Mouse (Mus musculus) liver, embryonic 12.5 days (tissue): Measurements from ENCODE around the gene Hnrnpf. TPM values are rescaled to one million over a fixed set of nuclear protein-coding genes. Genes with fewer than 3 reads are reported as not detected.

ENCODE experiments used
- ATAC-seq: fragments of 200-750 bp; cut with Nextera tagmentation; 2 replicates; pipeline ENCODE4 v1.8.0; 2017; ENCODE audit warnings: moderate number of reproducible peaks, mild to moderate bottlenecking, moderate library complexity
- H3K27ac ChIP-seq: fragments of 300-500 bp; sonication (generic); 2 replicates; pipeline ENCODE4 v1.5.1; 2016; ENCODE audit warnings: mild to moderate bottlenecking
- H3K27me3 ChIP-seq: fragments of 300-500 bp; sonication (generic); replicated peaks from 2 replicates; pipeline ENCODE4 v1.6.1; 2016; ENCODE audit warnings: mild to moderate bottlenecking, moderate library complexity
- H3K36me3 ChIP-seq: fragments of 300-500 bp; sonication (generic); 2 replicates; pipeline ENCODE4 v1.6.1; 2016; ENCODE audit warnings: mild to moderate bottlenecking, moderate library complexity
- H3K4me1 ChIP-seq: fragments of 300-500 bp; sonication (generic); 2 replicates; pipeline ENCODE4 v1.6.1; 2016
- H3K4me2 ChIP-seq: fragments of 300-500 bp; sonication (generic); 2 replicates; pipeline ENCODE4 v1.6.1; 2016; ENCODE audit warnings: mild to moderate bottlenecking, moderate library complexity
- H3K4me3 ChIP-seq: fragments of 300-500 bp; sonication (generic); 2 replicates; pipeline ENCODE4 v1.5.1; 2016; ENCODE audit warnings: mild to moderate bottlenecking, moderate library complexity
- H3K9ac ChIP-seq: fragments of 300-500 bp; sonication (generic); 2 replicates; pipeline ENCODE4 v1.6.1; 2016; ENCODE audit warnings: mild to moderate bottlenecking, moderate library complexity
- H3K9me3 ChIP-seq: fragments of 300-500 bp; sonication (generic); replicated peaks from 2 replicates; pipeline ENCODE4 v1.6.1; 2016; ENCODE audit warnings: mild to moderate bottlenecking, moderate library complexity
- WGBS: fragments of 180-500 bp; shearing (Covaris S2); methylation state at CpG from one replicate; pipeline ENCODE4 v1.1.7; 2016; ENCODE audit not compliant: insufficient replicate concordance; 5-methylcytosine and 5-hydroxymethylcytosine counted together
- polyA plus RNA-seq: library from polyadenylated mRNA; unstranded; fragments of >200 nt; fragmentation: Nextera tagmentation; extraction: Ambion mirVana; gene quantifications from 2 replicates; pipeline ENCODE4 v1.2.1, GENCODE M21; 2016

Hnrnpf gene
- polyA plus RNA-seq, 1 experiment from 2014 or later: 702 TPM

DNA sequence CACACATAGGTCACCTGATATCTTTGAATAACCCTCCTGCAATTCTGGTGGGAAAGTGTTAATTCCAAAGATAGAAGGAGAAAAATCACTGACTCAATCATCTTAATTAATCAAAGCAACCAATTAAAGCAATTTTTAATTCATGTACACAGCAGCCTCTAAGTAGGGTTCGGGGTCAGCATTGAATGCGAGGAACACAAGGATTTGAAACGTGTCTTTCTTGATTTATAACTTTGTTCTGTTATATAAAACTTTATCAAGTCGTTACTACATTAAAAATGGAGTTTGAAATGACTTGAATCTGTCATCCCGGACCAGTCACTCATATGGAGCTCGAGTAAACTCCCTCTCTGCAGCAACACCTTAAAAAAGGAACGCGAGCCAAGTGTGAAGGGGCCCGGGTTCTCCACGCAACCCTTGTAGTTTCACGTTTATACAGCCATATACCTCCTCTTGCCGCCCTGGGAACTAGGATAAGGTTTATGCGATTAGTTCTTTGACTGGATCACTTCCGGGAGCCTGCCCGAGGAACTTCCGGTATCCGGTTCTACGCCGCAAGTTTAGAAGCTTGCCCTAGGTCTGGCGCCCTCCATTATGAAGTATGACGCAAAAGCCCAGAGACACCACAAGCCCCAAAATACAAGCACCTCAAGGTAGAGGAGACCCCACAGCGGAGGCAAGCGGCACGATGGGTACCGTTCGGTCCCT lies 21.3 kb upstream of the Hnrnpf start:
- Histone ChIP-seq H3K27me3 (no peaks in the 10 kb centered on the region), H3K9me3 (no peaks in the 10 kb centered on the region), H3K4me2 (peak overlapping the region; percentile 86), H3K9ac (peak overlapping the region; percentile 87), H3K27ac (peak overlapping the region; percentile 100), H3K4me1 (peaks cover 46% of the 10 kb centered on the region), H3K36me3 (no peaks in the 10 kb centered on the region), H3K4me3 (peak overlapping the region; percentile 65)
- peak; percentile 84 for ATAC-seq
- 6% methylated on average over 26 of the region's 26 CpGs for WGBS

DNA sequence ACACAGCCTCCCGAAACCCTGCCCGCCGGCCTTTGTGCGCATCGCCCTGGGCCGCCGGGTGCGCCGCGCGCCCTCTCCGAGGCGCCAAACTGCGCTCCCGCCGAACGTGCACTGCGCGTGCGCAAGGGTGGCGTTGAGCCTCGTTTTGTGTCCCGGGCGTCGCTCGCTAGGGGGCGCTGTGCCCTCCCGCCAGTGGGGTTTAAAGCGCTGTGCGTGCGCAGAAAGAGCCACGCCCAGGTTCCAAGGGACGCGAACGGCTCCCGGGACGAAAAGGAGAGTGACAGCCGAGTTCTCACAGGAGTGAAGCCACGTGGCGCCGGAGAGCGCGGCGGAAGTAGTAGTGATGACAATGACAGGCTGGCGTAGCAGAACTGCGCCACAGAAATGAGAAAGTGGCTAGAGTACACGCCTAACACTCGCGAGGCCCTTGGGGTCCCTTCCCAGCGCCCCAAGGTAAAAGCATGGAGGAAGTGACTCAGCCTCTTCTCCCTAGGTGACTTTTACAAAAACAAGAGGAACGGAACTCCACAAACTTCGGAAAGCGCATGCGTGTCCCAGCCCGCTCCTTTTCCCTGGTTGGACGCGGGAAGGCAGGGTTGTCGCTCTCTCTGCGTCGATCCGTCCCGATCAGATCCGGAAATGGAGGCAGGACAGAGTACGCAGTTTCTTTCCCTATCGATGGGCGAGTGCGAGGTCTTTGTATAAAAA lies 20.6 kb upstream of the Hnrnpf start:
- Histone ChIP-seq H3K27ac (peak overlapping the region; percentile 100), H3K4me2 (peak overlapping the region; percentile 86), H3K9me3 (no peaks in the 10 kb centered on the region), H3K9ac (peak overlapping the region; percentile 87), H3K4me3 (peak overlapping the region; percentile 65), H3K27me3 (no peaks in the 10 kb centered on the region), H3K4me1 (peaks cover 52% of the 10 kb centered on the region), H3K36me3 (no peaks in the 10 kb centered on the region)
- WGBS: under 1% methylated on average over 67 of the region's 67 CpGs
- ATAC-seq: peak; percentile 91

DNA sequence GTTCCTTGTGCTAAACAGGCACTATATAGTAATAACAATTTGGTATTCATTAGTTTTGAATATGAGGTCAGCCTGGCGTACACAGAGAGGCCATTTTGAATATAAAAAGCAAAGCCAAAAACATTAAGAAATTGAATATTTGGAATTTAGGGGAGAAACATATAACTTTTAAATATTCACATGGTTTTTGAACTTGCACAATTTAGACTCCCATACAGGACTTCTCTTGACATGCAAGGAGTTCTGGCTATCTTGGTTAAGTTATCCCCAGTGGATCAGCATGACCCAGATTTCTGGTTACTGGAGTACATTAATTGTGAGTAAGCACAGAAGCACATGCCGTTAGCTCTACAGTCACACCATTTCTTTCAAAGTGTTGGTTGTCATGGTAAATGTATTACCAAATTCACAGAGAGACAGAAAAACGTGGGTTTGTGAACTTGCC lies 19.7 kb upstream of the Hnrnpf start:
- H3K4me2 ChIP-seq: peak overlapping the region; percentile 86
- H3K9ac ChIP-seq: peak overlapping the region; percentile 87
- H3K36me3 ChIP-seq: no peaks in the 10 kb centered on the region
- H3K4me1 ChIP-seq: peaks cover 54% of the 10 kb centered on the region
- 42% methylated on average over 3 of the region's 3 CpGs for WGBS
- H3K4me3 ChIP-seq: peak overlapping the region; percentile 65
- no peak for ATAC-seq
- H3K27me3 ChIP-seq: no peaks in the 10 kb centered on the region
- peak overlapping the region; percentile 100 for H3K27ac ChIP-seq
- no peaks in the 10 kb centered on the region for H3K9me3 ChIP-seq

DNA sequence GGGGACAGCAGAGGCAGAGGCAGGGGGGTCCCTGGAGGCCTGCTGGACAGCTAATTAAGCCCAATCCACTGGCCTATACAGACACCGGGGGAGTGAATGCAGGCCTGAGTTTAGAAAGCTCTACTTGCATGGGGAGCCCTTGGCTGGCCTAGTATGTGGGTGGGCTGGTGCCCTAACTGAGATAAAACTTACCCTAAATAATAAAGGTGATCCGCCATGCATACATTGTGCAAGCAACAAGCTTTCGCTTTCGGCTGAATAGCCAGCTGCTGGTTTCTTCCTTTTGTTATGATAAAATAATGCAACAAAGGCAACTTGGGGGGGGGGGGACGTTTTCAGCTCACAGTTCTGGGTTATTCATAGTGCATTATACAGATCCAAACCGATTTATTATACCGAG lies 18.9 kb upstream of the Hnrnpf start:
- no peak for ATAC-seq

DNA sequence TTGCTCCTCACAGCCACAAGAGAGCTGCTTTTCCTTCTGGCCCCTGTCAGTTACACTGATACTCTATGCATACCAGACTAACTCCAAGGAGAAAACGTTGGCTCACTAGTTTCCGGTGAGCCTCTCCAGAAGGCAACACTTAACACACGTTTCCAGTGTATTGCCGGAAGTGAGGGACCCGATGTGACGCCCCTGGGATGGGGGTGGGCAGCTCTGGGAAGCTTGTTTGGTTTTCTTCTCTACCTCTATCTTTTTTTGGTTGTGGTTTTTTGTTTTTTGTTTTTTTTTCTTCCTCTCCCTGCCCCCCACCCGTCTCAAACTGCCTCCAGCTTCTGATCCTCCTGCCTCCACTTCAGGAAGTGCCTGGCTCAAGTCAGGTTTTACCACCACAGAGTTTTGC lies 18.1 kb upstream of the Hnrnpf start:
- Histone ChIP-seq H3K36me3 (no peaks in the 10 kb centered on the region), H3K4me1 (peaks cover 67% of the 10 kb centered on the region), H3K27me3 (no peaks in the 10 kb centered on the region), H3K9ac (peak overlapping the region; percentile 39; the same call in 1 of the 2 replicates), H3K27ac (peak overlapping the region; percentile 100), H3K9me3 (no peaks in the 10 kb centered on the region), H3K4me3 (no peak overlapping the region), H3K4me2 (peak overlapping the region; percentile 32)
- 24% methylated on average over 7 of the region's 7 CpGs for WGBS
- no peak for ATAC-seq

More for the DNA sequence above, 18.9 kb upstream of the Hnrnpf start:
- H3K9ac ChIP-seq: peak overlapping the region; percentile 87
- H3K4me3 ChIP-seq: peak overlapping the region; percentile 65; the same call in 1 of the 2 replicates
- H3K36me3 ChIP-seq: no peaks in the 10 kb centered on the region
- H3K4me1 ChIP-seq: peaks cover 60% of the 10 kb centered on the region
- H3K9me3 ChIP-seq: no peaks in the 10 kb centered on the region
- peak overlapping the region; percentile 86 for H3K4me2 ChIP-seq
- WGBS: 76% methylated on average over 7 of the region's 7 CpGs
- peak overlapping the region; percentile 100 for H3K27ac ChIP-seq
- no peaks in the 10 kb centered on the region for H3K27me3 ChIP-seq

DNA sequence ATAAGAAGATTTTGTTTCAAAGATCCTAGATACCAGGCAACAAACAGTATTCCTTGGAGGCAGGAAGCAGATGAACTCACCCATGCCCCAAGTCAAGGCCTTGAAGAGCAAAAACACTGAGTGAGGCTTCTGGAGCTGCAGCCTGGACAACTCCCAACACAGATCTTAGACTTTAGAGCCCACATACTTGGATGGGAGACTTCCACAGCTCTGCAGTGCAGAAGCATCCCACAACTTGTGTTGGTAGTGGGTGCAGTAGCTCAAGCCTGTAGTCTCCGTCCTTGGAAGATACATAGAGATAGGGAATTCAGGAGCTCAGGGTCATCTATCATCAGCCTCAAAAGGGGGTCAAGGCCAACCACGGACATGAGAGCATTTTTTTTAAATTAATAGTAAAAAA lies 14.2 kb upstream of the Hnrnpf start:
- H3K4me1 ChIP-seq: peaks cover 93% of the 10 kb centered on the region
- no peak overlapping the region for H3K9ac ChIP-seq
- WGBS: 80% methylated on average over 2 of the region's 2 CpGs

DNA sequence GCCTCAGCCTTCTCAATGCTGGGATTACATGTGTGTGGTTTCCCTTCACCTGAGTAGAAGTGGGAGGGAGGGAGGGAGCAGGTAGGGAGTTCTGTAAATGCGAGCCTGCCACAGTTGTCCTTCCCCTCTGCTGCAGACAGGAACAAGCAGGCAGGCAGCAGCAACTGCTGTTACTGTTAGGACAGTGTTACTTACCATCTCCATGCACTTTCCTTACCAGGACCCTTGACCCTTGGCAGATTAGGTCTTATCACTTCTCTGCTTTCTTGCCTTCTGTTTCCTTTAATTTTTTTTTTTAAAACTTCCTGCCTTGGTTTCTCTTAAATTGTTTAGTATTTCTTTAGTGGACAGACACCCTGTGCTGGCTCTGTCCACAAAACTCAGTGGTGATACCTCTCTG lies 12.1 kb upstream of the Hnrnpf start:
- Histone ChIP-seq H3K9me3 (no peaks in the 10 kb centered on the region), H3K4me3 (peak overlapping the region; percentile 43), H3K27me3 (no peaks in the 10 kb centered on the region), H3K4me2 (peak overlapping the region; percentile 71), H3K36me3 (no peaks in the 10 kb centered on the region), H3K9ac (peak overlapping the region; percentile 70), H3K27ac (peak overlapping the region; percentile 97), H3K4me1 (peaks cover 78% of the 10 kb centered on the region)
- peak; percentile 42; the same call in 1 of the 2 replicates for ATAC-seq
- WGBS: 25% methylated on average over 1 of the region's 1 CpGs

More for the DNA sequence above, 14.2 kb upstream of the Hnrnpf start:
- no peak overlapping the region for H3K4me3 ChIP-seq
- H3K9me3 ChIP-seq: no peaks in the 10 kb centered on the region
- no peak for ATAC-seq
- no peaks in the 10 kb centered on the region for H3K27me3 ChIP-seq
- no peaks in the 10 kb centered on the region for H3K36me3 ChIP-seq
- H3K4me2 ChIP-seq: no peak overlapping the region
- H3K27ac ChIP-seq: peak overlapping the region; percentile 60

DNA sequence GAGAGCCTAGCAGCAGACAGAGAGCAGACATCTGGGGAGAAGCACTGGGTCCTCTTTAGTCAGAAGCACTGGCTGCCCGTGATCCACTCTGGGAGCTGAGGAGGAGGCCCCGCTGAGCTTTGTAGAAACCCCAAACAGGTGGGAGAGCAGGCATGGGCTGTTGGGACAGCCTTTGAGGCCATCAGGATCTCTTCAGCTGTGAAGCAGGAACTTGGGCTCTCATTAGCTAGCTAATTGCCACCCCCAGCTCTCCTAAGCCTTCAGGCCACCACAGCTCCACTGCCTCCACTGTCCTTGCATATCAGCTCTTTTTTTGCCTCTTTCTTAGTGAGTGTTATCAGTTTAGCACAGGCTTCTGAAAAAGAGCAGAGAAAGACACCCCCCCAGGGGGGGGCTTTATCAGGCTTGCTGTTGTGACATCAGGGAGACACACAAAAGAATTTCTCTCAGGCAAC lies 11.5 kb upstream of the Hnrnpf start:
- H3K9ac ChIP-seq: peak overlapping the region; percentile 70
- H3K27ac ChIP-seq: peak overlapping the region; percentile 97
- H3K4me2 ChIP-seq: peak overlapping the region; percentile 71
- no peaks in the 10 kb centered on the region for H3K36me3 ChIP-seq
- peak overlapping the region; percentile 43 for H3K4me3 ChIP-seq
- peaks cover 73% of the 10 kb centered on the region for H3K4me1 ChIP-seq
- 28% methylated on average over 2 of the region's 2 CpGs for WGBS
- ATAC-seq: peak; percentile 94
- no peaks in the 10 kb centered on the region for H3K9me3 ChIP-seq
- H3K27me3 ChIP-seq: no peaks in the 10 kb centered on the region

DNA sequence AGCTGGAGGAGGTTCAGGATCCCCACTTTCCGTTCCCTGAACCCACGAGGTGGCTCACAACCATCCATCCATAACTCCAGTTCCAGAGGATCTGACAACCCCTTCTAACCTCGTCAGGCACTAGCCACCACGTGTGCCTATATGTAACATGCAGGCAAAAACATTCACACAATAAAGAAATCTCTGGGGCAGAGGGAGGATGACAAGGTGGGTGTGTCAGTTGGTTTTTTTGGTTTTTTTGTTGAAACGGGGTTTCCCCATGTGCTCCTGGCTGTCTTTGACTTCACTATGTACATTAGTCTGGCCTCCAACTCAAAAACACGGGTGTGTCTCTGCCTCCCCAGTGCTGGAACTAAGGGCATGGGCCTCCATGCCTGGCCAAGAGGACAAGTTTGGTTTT lies 9.9 kb upstream of the Hnrnpf start:
- no peak for ATAC-seq
- Histone ChIP-seq H3K36me3 (no peaks in the 10 kb centered on the region), H3K27ac (peak overlapping the region; percentile 97; the same call in 1 of the 2 replicates), H3K4me1 (peaks cover 67% of the 10 kb centered on the region), H3K9me3 (no peaks in the 10 kb centered on the region), H3K4me3 (no peak overlapping the region), H3K4me2 (no peak overlapping the region), H3K27me3 (no peaks in the 10 kb centered on the region), H3K9ac (no peak overlapping the region)
- WGBS: 61% methylated on average over 6 of the region's 6 CpGs

DNA sequence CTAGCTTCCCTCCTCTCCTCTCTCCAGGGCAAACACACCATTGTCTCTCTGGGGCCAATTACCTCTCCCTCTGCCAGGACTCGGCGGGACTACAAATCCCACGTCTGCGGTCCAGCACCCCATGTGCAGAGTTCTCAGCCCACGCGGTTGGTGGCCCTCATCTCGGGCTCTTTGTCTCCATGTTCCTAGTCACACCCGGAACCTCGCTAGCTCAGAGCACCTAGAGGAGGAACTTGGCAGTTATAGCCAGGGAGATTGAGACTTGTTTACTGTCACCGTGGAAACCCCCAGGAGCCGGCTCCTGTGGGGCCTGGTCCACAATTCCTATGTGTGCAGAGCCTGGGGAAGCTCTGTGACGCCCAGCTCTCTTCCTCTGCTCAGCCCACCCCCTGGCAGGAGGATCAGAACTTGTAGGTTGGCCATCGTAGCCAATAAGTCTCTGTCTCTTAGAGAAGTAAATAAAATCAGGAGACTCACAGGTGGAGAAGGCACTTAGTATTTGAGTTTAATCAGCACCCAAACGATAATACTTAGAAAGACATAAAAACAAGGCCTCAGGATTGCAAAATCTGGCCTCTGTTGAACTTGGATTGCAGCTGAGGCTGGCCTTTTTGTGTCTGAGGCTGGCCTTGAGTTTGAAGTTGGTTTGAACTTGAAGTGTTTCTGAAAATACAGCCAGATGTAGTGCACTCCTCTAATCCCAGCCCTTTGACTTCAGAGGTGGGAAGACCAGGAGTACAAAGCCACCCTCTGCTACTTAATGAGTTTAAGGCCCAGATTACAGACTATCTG lies 8.6 kb upstream of the Hnrnpf start:
- no peak overlapping the region for H3K27ac ChIP-seq
- no peaks in the 10 kb centered on the region for H3K36me3 ChIP-seq
- H3K4me2 ChIP-seq: no peak overlapping the region
- no peaks in the 10 kb centered on the region for H3K27me3 ChIP-seq
- no peak for ATAC-seq
- 56% methylated on average over 14 of the region's 14 CpGs for WGBS
- H3K9me3 ChIP-seq: no peaks in the 10 kb centered on the region
- H3K9ac ChIP-seq: no peak overlapping the region
- H3K4me1 ChIP-seq: peaks cover 54% of the 10 kb centered on the region
- no peak overlapping the region for H3K4me3 ChIP-seq

DNA sequence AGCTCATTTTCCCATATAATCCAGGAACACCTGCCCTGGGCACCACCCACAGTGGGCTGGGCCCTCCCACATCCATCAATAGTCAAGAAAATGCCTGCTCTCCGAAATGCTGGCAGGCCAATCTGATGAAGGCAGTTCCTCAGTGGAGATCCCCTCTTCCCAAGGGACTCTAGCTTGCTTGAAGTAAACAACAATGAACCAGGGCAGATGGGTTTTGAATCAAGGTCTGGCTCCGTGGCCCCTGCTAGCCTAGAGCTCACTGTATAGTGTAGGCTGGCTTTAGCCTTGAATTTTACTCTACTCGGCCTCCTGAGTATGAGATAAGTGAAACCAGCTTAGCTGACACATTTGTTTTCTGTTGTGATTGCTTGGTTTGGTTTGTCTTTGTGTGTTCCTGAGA lies 7.7 kb upstream of the Hnrnpf start:
- H3K9ac ChIP-seq: no peak overlapping the region
- H3K4me2 ChIP-seq: no peak overlapping the region
- H3K4me1 ChIP-seq: peaks cover 47% of the 10 kb centered on the region
- no peak for ATAC-seq
- 65% methylated on average over 3 of the region's 3 CpGs for WGBS
- H3K4me3 ChIP-seq: no peak overlapping the region
- no peaks in the 10 kb centered on the region for H3K9me3 ChIP-seq
- H3K27me3 ChIP-seq: no peaks in the 10 kb centered on the region
- H3K27ac ChIP-seq: no peak overlapping the region
- no peaks in the 10 kb centered on the region for H3K36me3 ChIP-seq
